Mouse (Mus musculus): ENCODE data around the gene Eya3.
"Not testable (repeated sequence)": the region's sequence is repeated elsewhere in the genome, so short reads cannot be mapped to it uniquely, and the experiment has no call there.

The Eya3 gene

DNA sequence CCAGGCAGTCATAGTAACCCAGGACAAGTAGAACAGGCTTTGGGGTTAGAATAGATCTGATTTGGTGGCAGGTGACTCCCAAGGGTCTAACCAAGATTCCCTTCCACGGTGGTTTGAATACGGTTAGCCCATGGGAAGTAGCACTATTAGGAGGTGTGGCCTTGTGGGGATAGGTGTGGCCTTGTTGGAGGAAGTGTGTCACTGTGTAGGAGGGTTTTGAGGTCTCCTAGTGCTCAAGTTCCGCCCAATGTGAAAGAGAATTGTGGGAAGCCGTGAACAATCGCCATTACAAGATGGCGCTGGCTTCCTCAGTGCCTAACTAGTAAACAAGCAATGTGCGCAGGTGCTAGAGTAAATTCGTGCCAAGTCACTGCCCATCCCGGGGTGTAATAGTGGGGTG lies 98.4 kb downstream of the Eya3 start:
- in situ Hi-C loops (cut with MboI, MseI) = not testable (repeated sequence)

DNA sequence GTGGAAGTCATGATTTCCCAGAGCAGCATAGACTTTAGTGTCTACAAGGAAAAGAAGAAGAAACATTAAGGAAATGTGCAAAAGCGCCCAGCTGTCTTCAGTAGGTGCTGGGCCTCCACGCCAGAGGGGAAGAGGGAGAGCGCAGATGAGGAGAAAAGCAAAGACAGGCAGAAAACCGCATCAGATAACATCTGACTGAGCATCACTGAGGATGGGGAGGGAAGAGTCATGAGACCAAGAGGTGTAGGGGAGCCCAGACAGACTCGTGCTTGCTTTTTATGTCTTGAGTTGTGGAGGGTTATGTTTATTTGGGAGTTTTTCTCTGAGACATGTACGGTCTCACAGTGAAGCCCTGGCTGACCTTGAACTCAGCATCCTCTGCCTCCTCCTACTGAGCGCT lies 102.7 kb downstream of the Eya3 start:
- in situ Hi-C loops (cut with MboI, MseI) = no loop called here

DNA sequence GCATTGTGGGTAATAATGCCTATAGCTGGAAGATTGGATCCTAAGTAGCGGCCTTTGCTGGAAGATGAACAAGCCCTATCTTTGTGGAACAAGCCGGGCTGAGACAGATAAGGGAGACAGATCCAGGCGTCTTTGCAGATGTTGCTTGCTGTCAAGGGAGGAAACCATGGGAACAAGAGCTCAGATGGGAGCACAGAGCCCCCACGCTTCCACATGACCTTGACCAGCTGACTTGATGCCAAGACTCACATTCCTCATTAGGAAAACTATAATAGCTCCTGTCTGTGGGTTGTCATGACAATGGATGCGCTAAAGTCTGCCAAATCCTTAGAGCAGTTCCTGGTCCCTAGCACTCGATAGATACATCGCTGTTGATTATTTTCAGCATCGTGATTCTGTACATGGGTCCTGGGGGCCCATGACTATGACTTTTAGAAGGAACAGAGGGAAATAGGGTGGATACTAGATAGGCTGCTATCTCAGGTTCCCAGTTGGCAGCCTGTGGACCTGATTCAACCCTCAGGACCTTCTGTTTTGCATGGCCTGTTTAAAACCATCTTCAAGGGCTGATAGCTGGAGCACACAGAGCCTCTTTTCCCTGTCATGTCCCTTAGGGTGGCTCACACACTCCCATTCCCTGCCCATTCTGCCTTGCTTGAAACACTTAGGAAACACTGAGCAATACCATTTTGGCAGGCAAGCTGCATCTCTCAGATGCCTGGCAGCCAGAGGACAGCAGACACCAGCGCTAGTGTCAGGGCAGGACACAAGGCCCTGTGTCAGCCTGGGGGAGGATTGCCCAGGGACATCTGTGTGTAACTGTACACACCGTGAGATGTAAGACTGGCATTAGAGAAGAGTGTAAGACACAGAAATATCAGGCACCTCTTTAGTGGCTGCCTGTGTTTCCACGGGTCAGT lies 105.5 kb downstream of the Eya3 start:
- in situ Hi-C loops (cut with MboI, MseI) = no loop called here

DNA sequence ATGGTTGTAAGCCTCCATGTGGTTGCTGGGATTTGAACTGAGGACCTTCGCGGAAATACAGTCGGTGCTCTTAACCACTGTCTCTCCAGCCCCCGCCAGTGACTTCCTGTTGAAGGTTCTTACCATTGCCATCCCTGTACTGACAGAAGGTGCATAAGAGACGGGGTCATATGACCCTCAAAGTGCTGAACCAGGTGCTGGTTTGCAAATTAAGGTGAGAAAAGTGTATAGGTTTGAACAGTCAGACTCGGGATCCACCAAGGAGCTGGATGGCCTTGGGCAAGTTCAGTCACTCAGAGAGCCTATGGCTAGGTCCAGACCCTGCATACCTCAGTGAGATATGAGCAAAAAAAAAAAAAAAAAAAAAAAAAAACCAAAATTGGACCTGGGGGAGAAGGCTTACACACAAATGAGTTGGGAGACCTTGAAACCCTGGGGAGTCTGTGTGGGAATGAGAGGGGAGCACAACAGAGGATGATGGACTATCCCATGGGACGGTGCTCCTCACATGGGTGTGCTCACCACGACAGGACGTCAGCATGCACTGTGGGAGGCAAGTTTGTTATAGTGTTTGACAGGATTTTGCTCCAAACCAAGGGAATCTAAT lies 108.2 kb downstream of the Eya3 start:
- in situ Hi-C loops (cut with MboI, MseI) = no loop called here

DNA sequence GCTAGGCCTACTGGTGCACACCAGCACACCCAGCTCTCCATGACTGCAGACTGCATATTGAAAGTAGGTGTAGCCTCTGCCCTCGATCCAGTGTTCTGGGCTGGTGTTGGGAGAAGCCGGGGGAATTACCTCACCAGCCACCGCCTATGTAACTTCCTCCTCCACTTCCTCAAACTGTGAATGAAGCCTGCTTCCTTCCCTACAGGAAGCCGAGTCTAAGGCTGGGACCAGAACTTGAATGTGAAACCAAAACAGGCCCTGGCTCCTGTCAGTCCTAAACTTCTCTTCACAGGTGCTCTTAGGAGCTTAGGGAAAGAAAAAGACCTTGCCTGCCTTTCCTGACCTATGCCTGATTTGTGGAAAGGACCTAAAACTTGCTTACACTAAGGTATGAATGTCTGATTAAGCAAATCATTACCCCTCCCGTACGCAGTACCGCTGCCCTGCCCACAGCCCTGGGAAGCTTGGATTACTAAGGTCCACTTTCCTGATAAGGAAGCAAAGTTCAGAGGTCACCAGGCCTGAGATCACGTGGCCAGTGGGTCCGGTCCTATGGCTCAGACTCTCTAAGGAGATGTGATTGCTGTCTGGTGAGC lies 109.0 kb downstream of the Eya3 start:
- in situ Hi-C loops (cut with MboI, MseI) = no loop called here

DNA sequence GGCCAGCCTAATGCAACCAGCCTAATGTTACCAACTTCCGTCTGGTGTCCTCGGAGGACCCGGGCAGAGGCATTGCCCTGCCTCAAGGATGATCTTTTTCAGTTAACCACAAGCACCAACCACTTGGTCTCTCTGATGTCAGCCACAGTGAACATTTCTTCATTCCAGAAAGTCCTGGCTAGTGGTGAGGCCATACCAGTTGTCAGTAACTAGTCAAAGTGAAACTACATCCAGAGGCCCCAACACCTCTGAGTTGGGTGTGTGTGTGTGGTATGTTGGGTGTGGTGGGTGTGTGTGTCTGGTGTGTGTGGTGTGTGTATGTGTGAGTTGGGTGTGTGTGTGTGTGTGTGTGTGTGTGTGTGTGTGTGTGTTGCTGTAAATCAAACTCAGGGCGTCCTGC lies 110.0 kb downstream of the Eya3 start:
- in situ Hi-C loops (cut with MboI, MseI) = no loop called here

DNA sequence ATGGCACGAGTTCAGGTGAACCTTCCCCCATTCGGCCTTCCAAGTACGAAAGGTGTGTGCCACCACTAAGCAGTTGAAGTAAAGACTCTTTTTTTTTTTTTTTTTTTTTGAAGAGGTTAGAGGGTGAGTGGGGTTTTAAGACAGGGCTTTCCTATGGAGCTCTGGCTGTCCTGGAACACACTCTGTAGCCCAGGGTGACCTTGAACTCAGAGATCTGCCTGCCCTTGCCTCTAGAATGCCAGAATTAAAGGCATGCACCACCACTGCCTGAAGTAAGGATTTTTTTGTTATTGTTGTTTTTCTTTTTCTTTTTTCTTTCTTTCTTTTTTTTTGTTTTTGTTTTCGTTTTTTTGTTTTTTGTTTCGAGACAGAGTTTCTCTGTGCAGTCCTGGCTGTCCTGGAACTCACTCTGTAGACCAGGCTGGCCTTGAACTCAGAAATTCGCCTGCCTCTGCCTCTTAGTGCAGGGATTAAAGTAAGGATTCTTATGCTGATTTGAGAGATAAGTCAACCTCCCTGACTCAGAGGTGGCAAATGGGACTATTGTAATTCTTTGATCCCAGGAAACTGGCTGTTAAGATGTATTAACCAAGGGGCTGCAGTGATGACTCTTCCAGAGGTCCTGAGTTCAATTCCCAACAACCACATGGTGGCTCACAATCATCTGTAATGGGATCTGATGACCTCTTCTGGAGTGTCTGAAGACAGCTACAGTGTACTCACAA lies 110.6 kb downstream of the Eya3 start:
- in situ Hi-C loops (cut with MboI, MseI) = no loop called here

DNA sequence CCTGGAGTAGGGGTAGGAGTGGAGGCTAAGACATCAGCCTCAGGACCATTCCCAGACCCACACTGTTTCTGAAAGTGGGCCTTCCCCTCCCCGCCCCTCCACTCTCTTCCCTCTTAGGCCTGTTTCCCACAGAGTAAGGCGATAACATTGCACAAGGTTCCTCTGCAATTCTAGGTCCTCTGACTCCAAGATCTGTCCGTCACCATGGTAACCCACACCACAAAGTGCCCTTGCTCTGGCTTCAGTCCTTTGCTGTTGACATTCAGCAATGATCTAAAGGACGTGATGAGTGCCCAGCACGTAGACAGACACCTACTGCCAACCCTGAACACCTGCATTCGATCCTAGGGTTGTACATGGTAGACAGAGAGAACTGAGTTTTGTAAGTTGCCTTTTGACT lies 114.2 kb downstream of the Eya3 start:
- in situ Hi-C loops (cut with MboI, MseI) = no loop called here

DNA sequence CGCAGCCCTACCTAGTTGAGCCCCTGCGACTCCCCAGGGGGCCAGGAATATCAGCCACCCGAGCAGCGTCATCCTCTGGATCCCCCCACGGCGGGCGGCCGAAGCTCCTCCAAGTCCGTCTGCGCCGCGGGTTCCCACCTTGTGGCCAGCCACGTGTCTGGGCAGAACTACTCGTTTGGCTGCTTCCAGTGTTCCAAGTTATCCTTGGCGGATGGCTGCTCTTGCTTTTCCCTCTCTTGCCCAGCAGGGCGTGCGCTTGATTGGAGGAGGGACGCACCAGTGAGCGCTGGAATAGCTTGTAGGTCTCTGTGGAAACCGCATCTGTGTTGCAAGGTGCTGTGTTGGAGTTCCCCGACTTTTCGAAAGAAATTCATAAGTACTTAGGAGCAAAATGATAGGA lies 118.2 kb downstream of the Eya3 start, which contains the start of gene Smpdl3b:
Smpdl3b (minus strand) TSS at position 279 of the 400 bp plus-strand sequence.
- in situ Hi-C loops (cut with MboI, MseI) = no loop called here

DNA sequence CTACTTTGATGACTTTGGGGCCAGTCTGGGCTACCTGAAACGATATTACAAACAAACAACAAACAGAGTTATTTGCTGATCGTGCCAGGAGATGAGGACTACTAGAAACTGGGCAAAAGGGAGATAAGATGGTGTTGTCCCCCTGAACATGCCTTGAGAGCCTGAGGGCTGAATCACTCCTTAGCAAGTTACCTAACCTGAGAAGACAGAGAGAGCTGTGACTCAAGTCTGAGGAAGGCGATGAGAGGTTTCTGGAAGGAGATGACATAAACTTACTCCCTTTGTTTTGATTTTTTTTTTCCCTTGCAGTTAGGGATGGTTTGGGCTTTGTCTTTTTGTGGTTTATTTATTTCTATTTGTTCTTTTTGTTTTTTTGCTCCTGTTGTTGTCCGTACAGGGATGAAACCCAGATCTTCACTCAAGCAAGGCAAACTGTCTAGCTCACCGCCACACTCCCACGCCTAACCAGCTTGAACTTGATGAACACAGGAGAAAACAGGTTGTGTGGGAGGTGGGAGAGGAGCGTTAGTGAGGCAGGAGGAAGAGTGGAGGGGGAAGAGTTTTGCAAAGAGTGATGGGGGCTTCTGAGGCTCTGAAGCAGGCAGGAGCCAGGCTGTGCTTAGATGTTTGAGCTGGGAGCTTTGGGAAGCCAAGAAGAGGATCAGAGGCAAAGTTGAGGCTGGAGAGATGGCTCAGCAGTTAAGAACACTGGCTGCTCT lies 119.0 kb downstream of the Eya3 start:
- in situ Hi-C loops (cut with MboI, MseI) = no loop called here

DNA sequence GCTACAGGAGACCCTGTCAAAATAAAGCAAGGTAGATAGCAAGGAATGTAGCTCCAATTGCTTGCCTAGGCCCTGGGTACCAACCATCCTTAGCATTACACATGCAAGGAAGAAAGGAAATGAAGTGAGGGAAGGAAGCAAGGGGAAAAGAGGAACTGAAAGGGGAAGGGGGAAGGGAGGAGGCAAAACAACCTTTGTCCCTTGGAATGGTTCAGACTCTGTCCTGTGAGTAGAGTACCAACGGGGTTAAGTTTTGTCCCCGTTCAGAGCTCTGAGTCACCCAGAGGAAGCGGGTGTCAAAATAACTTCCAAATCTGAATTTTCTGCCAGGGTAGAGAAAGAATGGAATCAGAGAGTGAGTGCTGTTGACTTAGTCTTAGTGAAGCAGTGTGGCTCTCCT lies 121.5 kb downstream of the Eya3 start:
- in situ Hi-C loops (cut with MboI, MseI) = no loop called here

DNA sequence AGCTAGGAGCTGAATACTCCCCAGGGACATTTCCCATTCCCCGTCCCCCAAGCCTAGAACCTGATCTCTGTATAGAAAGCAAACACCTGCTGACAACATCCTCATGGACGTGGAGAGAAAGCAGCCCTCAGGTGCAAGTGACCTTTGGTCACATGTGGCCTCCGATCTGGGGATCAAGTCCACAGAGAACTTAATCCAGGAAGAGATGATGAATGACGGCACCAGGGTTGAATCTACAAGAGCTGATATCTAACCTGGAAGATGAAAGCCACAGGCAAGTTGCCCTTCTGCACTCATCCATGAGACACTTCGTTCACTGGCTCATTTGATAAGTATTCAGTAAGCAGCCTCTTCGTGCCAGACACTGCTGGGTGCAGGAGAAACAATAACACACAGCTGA lies 123.8 kb downstream of the Eya3 start:
- in situ Hi-C loops (cut with MboI, MseI) = no loop called here

DNA sequence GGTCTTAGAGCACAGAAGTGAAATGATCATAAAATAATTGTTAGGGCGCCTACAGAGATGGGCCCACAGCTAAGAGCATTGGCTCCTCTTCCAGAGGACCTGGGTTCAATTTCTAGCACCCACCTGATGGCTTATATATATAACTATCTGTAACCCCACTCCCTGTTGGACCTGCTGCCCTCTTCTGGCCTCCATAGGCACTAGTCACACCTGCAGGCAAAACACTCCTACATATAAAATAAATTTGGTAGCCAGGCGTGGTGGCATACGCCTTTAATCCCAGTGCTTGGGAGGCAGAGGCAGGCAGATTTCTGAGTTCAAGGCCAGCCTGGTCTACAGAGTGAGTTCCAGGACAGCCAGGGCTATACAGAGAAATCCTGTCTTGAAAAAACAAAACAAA lies 124.3 kb downstream of the Eya3 start:
- in situ Hi-C loops (cut with MboI, MseI) = not testable (repeated sequence)

DNA sequence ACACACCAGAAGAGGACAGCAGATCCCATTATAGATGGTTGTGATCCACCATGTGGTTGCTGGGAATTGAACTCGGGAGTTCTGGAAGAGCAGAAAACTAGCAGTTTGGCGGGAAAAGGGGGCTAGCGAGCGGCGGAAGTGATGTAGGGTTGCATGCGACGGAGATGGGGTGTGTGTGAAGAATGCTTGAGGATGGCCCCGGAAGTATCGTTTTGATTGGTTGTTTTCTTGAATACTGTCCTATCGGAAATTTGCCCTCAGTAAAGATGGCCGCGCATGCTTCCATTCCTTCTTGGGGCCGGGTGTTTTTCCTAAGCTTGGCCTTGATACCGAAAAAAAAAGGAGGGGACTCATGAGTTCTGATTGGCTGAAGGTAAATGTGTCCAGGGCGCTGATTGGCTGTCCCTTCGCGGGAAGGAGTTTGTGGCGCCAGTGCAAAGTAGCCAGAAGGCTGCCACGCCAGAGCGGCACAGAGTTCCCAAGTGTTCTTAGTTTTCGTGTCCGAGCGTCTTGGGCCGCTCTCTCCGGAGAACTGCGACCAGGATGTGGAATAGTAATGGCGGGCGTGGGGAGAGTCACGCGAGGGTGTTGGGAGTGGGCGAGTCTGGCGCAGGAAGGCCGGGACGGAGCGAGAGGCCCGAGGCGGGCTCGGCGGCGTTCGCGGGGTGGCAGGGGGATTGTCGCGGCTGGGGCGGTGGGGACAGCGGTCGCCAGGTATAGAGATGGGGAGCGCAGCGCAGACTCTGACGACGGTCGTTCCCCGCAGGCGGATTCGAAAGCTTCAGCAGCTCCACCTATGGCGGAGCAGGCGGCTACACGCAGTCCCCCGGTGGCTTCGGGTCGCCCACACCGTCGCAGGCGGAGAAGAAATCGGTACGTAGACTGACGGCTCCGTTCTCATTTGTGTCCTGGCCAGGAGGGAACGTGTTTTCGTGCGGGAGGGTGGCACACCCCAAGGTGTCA lies 129.4 kb downstream of the Eya3 start, which contains the start of gene Rpa2:
Rpa2 (plus strand) TSS at position 419 of the 963 bp plus-strand sequence.
- in situ Hi-C loops (cut with MboI, MseI) = no loop called here

DNA sequence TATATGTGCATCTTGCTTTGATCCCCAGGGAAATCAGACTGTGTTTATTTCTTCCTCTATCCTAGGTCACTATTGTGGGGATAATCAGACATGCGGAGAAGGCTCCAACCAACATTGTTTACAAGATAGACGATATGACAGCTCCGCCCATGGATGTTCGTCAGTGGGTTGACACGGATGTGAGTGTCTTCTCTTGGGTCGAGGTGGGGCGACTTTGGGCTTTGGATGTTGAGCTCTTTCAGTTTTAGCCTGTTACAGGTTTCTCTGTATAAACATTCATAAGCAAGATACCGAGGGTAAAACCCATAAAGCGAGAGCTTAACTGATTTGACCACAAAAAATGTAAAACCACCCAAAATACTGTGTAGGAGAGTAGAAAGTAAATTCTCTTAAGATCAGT lies 133.0 kb downstream of the Eya3 start:
- in situ Hi-C loops (cut with MboI, MseI) = no loop called here
